Mouse (Mus musculus) spleen, adult 2 months (tissue): ENCODE results near the gene Fbxo11. TPM values are rescaled to one million over a fixed set of nuclear protein-coding genes. Genes with fewer than 3 reads are reported as not detected.

Experiments used
- DNase-seq, 2 experiments: peaks; one replicate each; pipeline versions ENCODE4 v3.0.0 to v3.0.0-alpha.2; 2012 to 2021; ENCODE audit warnings: low spot score in 2 of 2, low read depth in 1 of 2
- H3K27ac ChIP-seq: fragments of 200-500 bp; 2 replicates; pipeline ENCODE4 v1.5.1; 2012; ENCODE audit warnings: low read length, inconsistent platforms; ENCODE audit not compliant: insufficient read depth
- H3K27me3 ChIP-seq: fragments of 200-500 bp; 2 replicates; pipeline ENCODE4 v1.6.1; 2012; ENCODE audit warnings: mild to moderate bottlenecking, moderate library complexity, low read length, inconsistent platforms; ENCODE audit not compliant: control insufficient read depth, insufficient read depth
- H3K36me3 ChIP-seq: fragments of 200-500 bp; 2 replicates; pipeline ENCODE4 v1.6.1; 2012; ENCODE audit warnings: mild to moderate bottlenecking, low read length, inconsistent platforms; ENCODE audit not compliant: control insufficient read depth, insufficient read depth
- H3K4me1 ChIP-seq: fragments of 200-500 bp; 2 replicates; pipeline ENCODE4 v1.6.1; 2011; ENCODE audit warnings: inconsistent platforms; ENCODE audit not compliant: control insufficient read depth, insufficient read depth, insufficient read length
- H3K4me3 ChIP-seq: fragments of 200-500 bp; 2 replicates; pipeline ENCODE4 v1.5.1; 2011; ENCODE audit warnings: mild to moderate bottlenecking, inconsistent platforms; ENCODE audit not compliant: insufficient read depth, insufficient read length; ENCODE audit errors: extremely low read depth
- CTCF ChIP-seq: fragments of 200-500 bp; IDR thresholded peaks from 2 replicates; pipeline ENCODE4 v1.5.1; 2011; ENCODE audit warnings: mild to moderate bottlenecking, inconsistent platforms; ENCODE audit not compliant: insufficient read depth, insufficient read length, insufficient replicate concordance; ENCODE audit errors: extremely low read depth
- POLR2A ChIP-seq: fragments of 200-500 bp; IDR thresholded peaks from 2 replicates; pipeline ENCODE4 v1.6.1; 2011; ENCODE audit warnings: low read depth, low read length, inconsistent platforms
- WGBS: fragments of 180-500 bp; shearing (Covaris S2); methylation state at CpG from one replicate; pipeline ENCODE4 v1.1.7; 2018; 5-methylcytosine and 5-hydroxymethylcytosine counted together
- polyA plus RNA-seq: library from polyadenylated mRNA; depleted of rRNA; stranded (reverse); fragments of >200 nt; gene quantifications from 2 replicates; pipeline ENCODE4 v1.2.3, GENCODE M21; 2012

Gene Fbxo11
- polyA plus RNA-seq, 1 experiment: 13.6 TPM

GRCm38 (mm10) chr17:88014456-88014855 is 50.6 kb downstream of the Fbxo11 start:
- H3K27me3 ChIP-seq: no peaks in the 10 kb centered on the region
- H3K4me3 ChIP-seq: no peak overlapping the region
- WGBS: 76% methylated on average over 1 of the region's 1 CpGs
- no peak overlapping the region for H3K27ac ChIP-seq
- no peak for TF ChIP-seq POLR2A
- TF ChIP-seq CTCF: no peak
- no peak for DNase-seq
- peaks cover 6% of the 10 kb centered on the region for H3K4me1 ChIP-seq
- peaks cover 27% of the 10 kb centered on the region for H3K36me3 ChIP-seq

- H3K27ac ChIP-seq: no peak overlapping the region
- no peaks in the 10 kb centered on the region for H3K4me1 ChIP-seq
- peaks cover 36% of the 10 kb centered on the region for H3K36me3 ChIP-seq
- DNase-seq: no peak
- 95% methylated on average over 8 of the region's 8 CpGs for WGBS
- TF ChIP-seq CTCF (no peak), POLR2A (no peak)
- H3K27me3 ChIP-seq: no peaks in the 10 kb centered on the region
- no peak overlapping the region for H3K4me3 ChIP-seq
Observed at GRCm38 (mm10) chr17:88006956-88007355, 58.1 kb downstream of the Fbxo11 start.

GRCm38 (mm10) chr17:88004892-88005291 is 60.2 kb downstream of the Fbxo11 start:
- no peaks in the 10 kb centered on the region for H3K27me3 ChIP-seq
- 100% methylated on average over 1 of the region's 1 CpGs for WGBS
- H3K4me1 ChIP-seq: no peaks in the 10 kb centered on the region
- no peak for DNase-seq
- H3K36me3 ChIP-seq: peaks cover 30% of the 10 kb centered on the region
- H3K27ac ChIP-seq: no peak overlapping the region
- H3K4me3 ChIP-seq: no peak overlapping the region
- TF ChIP-seq CTCF: no peak
- no peak for TF ChIP-seq POLR2A

GRCm38 (mm10) chr17:87997808-87998207 is 67.3 kb downstream of the Fbxo11 start:
- WGBS: 87% methylated on average over 4 of the region's 4 CpGs
- H3K36me3 ChIP-seq: peaks cover 36% of the 10 kb centered on the region

GRCm38 (mm10) chr17:87993338-87993737 is 71.8 kb downstream of the Fbxo11 start:
- H3K36me3 ChIP-seq: peaks cover 40% of the 10 kb centered on the region
- WGBS: 46% methylated on average over 1 of the region's 1 CpGs
- TF ChIP-seq POLR2A (no peak), CTCF (no peak)
- H3K4me1 ChIP-seq: no peaks in the 10 kb centered on the region
- no peaks in the 10 kb centered on the region for H3K27me3 ChIP-seq
- no peak overlapping the region for H3K27ac ChIP-seq
- DNase-seq: no peak
- H3K4me3 ChIP-seq: no peak overlapping the region

More at GRCm38 (mm10) chr17:87997808-87998207, 67.3 kb downstream of the Fbxo11 start:
- H3K4me3 ChIP-seq: no peak overlapping the region
- no peak for DNase-seq
- no peak for TF ChIP-seq CTCF
- no peak for TF ChIP-seq POLR2A
- H3K4me1 ChIP-seq: no peaks in the 10 kb centered on the region
- H3K27me3 ChIP-seq: no peaks in the 10 kb centered on the region
- H3K27ac ChIP-seq: no peak overlapping the region

GRCm38 (mm10) chr17:87992154-87992553 is 72.9 kb downstream of the Fbxo11 start:
- Histone ChIP-seq H3K27ac (no peak overlapping the region), H3K27me3 (no peaks in the 10 kb centered on the region), H3K4me3 (no peak overlapping the region), H3K4me1 (no peaks in the 10 kb centered on the region), H3K36me3 (peaks cover 44% of the 10 kb centered on the region)
- TF ChIP-seq POLR2A (no peak), CTCF (no peak)
- DNase-seq: no peak
- WGBS: 95% methylated on average over 3 of the region's 3 CpGs

GRCm38 (mm10) chr17:87987507-87987906 is 77.6 kb downstream of the Fbxo11 start:
- Histone ChIP-seq H3K36me3 (peaks cover 51% of the 10 kb centered on the region), H3K4me1 (peaks cover 2% of the 10 kb centered on the region; the same call in 1 of the 2 replicates), H3K4me3 (no peak overlapping the region), H3K27me3 (no peaks in the 10 kb centered on the region), H3K27ac (no peak overlapping the region)
- TF ChIP-seq POLR2A (no peak), CTCF (no peak)
- no peak for DNase-seq
- WGBS: 86% methylated on average over 6 of the region's 6 CpGs
